Mouse (Mus musculus) heart, postnatal 0 days (tissue): ENCODE data around the gene Cacng4.

Experiments
- CTCF ChIP-seq: IDR thresholded peaks from 2 replicates; pipeline ENCODE4 v1.5.1; 2016; ENCODE audit warnings: antibody characterized with exemption, control low read depth, low read depth
- EP300 ChIP-seq: IDR thresholded peaks from 2 replicates; pipeline ENCODE4 v1.6.1; 2016; ENCODE audit warnings: antibody characterized with exemption, low read depth

DNA sequence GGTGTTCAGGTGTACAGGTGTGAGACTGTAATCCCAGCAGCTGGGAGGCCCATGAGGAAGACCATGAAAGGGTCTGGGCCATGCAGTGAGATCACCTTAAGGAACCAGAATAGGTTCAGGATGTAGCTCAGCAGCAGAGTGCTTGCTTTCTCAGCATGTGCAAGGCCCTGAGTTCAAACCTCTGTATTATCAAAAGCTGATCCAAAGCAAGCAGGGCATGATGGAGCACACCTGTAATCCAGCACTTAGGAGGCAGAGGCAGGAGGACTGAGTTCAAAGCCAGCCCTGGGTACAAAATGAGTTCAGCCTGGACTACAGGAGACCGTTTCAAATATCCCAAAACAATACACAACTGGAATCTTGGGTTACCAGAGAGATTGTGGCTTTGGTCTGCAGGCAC lies 9.1 kb downstream of the Cacng4 start:
- no peak for TF ChIP-seq EP300
- no peak for TF ChIP-seq CTCF
